In the genomic region with DNA sequence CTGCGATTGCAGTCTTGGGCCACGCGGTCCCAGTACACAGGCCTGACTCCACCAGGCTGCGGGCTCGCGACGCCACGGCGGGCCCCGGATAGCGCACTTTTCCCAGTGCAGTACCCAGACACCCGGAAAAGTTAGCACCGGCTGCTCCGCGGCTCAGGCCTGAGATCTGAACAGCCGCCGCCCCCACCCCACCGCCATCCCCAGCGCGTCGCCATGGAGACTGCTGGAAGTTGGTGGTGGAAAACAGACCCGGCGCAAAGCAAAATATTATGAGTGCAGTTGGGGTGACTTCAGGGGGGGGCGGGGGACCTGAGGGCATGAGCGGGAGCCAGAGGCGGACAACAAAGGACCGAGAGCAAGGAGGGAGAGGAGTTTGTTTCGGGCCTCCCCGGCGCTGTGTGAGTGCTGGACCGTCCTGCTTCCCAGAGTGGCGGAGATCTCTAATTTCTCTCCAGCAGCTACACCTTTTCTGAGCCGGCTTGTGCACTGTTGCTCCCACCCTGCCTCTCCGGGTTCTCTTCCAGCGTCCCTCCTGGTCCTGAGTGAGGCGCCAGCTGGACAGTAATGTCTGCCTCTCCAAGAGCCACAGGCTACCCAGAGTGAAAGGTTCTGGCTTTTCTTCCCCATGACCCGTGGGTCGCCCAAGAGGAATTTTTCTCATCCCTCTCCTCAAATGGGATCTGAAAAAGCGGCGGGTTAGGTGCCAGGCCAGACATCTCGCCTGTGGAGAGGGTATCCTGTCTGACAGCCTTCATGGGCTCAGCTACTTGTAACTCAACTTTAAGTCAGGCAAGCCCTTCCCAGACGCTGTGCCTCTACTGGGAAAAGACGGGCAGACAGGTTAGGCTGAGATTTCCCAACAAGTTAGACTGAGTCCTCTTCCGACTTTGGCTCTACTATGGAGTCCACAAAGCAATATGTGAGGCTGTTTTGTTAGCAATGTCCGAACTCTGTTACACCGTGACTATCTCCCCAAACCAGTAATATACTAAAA, we compare ENCODE assay signal across 8 mouse cellular contexts. TPM values are rescaled to one million over a fixed set of nuclear protein-coding genes. Genes with fewer than 3 reads are reported as not detected.
DNase-seq lines count a peak whose midpoint lies in the region; ATAC-seq and TF ChIP-seq lines count a peak whose summit lies in the region.

No protein-coding gene starts in this region.

- no peak for TF ChIP-seq CTCF in thymus, adult 2 months (IDR thresholded peaks at IDR 0.05; ENCODE audit: borderline replicate concordance, control insufficient read depth, extremely low read depth, insufficient read depth, low read length, poor library complexity)

- no peaks in the 10 kb centered on the region for H3K36me3 ChIP-seq in heart, embryonic 15.5 days
- no peaks in the 10 kb centered on the region; the same call in 1 of the 2 replicates for H3K36me3 ChIP-seq in forebrain, embryonic 12.5 days (replicated peaks)
- no peaks in the 10 kb centered on the region for H3K36me3 ChIP-seq in liver, embryonic 13.5 days
- no peaks in the 10 kb centered on the region for H3K36me3 ChIP-seq in thymus, adult 2 months (ENCODE audit: control insufficient read depth, insufficient read depth, low read length)

- H3K9ac ChIP-seq in heart, embryonic 15.5 days, result no peak overlapping the region
- H3K9ac ChIP-seq in forebrain, embryonic 12.5 days, result peak overlapping the region; percentile 73
- H3K9ac ChIP-seq in liver, embryonic 13.5 days, result no peak overlapping the region

- H3K27me3 ChIP-seq in heart, embryonic 15.5 days, result peaks cover 97% of the 10 kb centered on the region
- H3K27me3 ChIP-seq in forebrain, embryonic 12.5 days, result peaks cover 64% of the 10 kb centered on the region
- peaks cover 93% of the 10 kb centered on the region for H3K27me3 ChIP-seq in liver, embryonic 13.5 days
- H3K27me3 ChIP-seq in thymus, adult 2 months (ENCODE audit: control insufficient read depth, insufficient read depth, low read length), result peaks cover 17% of the 10 kb centered on the region; the same call in 1 of the 2 replicates

- no peak for ATAC-seq in heart, embryonic 15.5 days (replicated peaks; ENCODE audit: insufficient number of reproducible peaks, insufficient read depth, low FRiP score, low read depth)
- peak; percentile 51 for ATAC-seq in forebrain, embryonic 12.5 days (ENCODE audit: low FRiP score)
- no peak for ATAC-seq in liver, embryonic 13.5 days (ENCODE audit: low read depth)

- H3K9me3 ChIP-seq in heart, embryonic 15.5 days (replicated peaks), result no peaks in the 10 kb centered on the region
- H3K9me3 ChIP-seq in forebrain, embryonic 12.5 days, result no peaks in the 10 kb centered on the region
- no peaks in the 10 kb centered on the region for H3K9me3 ChIP-seq in liver, embryonic 13.5 days (replicated peaks)

- DNase-seq in heart, adult 9 months (ENCODE audit: low spot score in 2 of 2), result no peak
- DNase-seq in MN1 (ENCODE audit: low spot score), result peak; percentile 26
- no peak for DNase-seq in liver, embryonic 13.5 days
- no peak for DNase-seq in urinary bladder, postnatal 14 days (ENCODE audit: low spot score)
- no peak for DNase-seq in thymus, adult 2 months
- no peak for DNase-seq in adrenal gland, postnatal 25 days

- no peak overlapping the region for H3K27ac ChIP-seq in heart, embryonic 15.5 days
- H3K27ac ChIP-seq in forebrain, embryonic 12.5 days, result peak overlapping the region; percentile 67
- H3K27ac ChIP-seq in liver, embryonic 13.5 days, result no peak overlapping the region
- H3K27ac ChIP-seq in thymus, adult 2 months (ENCODE audit: control insufficient read depth, insufficient read depth, low read length), result no peak overlapping the region

- TF ChIP-seq POLR2A in thymus, adult 2 months (IDR thresholded peaks at IDR 0.05; ENCODE audit: control insufficient read depth, extremely low read depth, insufficient read depth, low read length, poor library complexity), result no peak

- WGBS in heart, embryonic 15.5 days, result 5% methylated on average over 46 of the region's 46 CpGs
- WGBS in forebrain, embryonic 12.5 days, result 6% methylated on average over 46 of the region's 46 CpGs
- 7% methylated on average over 46 of the region's 46 CpGs for WGBS in liver, embryonic 13.5 days (ENCODE audit: insufficient replicate concordance)
- 18% methylated on average over 46 of the region's 46 CpGs for WGBS in thymus, adult 2 months

- peak overlapping the region; percentile 66 for H3K4me2 ChIP-seq in heart, embryonic 15.5 days
- peak overlapping the region; percentile 67 for H3K4me2 ChIP-seq in forebrain, embryonic 12.5 days
- H3K4me2 ChIP-seq in liver, embryonic 13.5 days, result peak overlapping the region; percentile 14; the same call in 1 of the 2 replicates

- peaks cover 40% of the 10 kb centered on the region for H3K4me1 ChIP-seq in heart, embryonic 15.5 days (replicated peaks)
- H3K4me1 ChIP-seq in forebrain, embryonic 12.5 days, result peaks cover 71% of the 10 kb centered on the region
- H3K4me1 ChIP-seq in liver, embryonic 13.5 days (replicated peaks), result peaks cover 13% of the 10 kb centered on the region; the same call in 1 of the 2 replicates
- H3K4me1 ChIP-seq in thymus, adult 2 months (replicated peaks; ENCODE audit: control insufficient read depth, insufficient read depth, low read length), result 0 out of 2 replicates have a peak, but pooled peaks cover 5% of the 10 kb centered on the region

- H3K4me3 ChIP-seq in heart, embryonic 15.5 days, result peak overlapping the region; percentile 37
- H3K4me3 ChIP-seq in forebrain, embryonic 12.5 days (replicated peaks), result peak overlapping the region; percentile 55
- no peak overlapping the region for H3K4me3 ChIP-seq in liver, embryonic 13.5 days (replicated peaks)
- H3K4me3 ChIP-seq in thymus, adult 2 months (ENCODE audit: control insufficient read depth, insufficient read depth, low read length), result no peak overlapping the region

RNA-seq across cellular contexts. Expression of a gene that starts 4.6 kb away (rescaled TPM):
- polyA plus RNA-seq in heart, embryonic 15.5 days (2015; fragmentation: Nextera tagmentation; extraction: Ambion mirVana), result 0.04 TPM in 1 of 2 replicates, not detected in the other
- 24.8 and 26.5 TPM in 2 replicates for polyA plus RNA-seq in forebrain, embryonic 12.5 days (2016; fragmentation: Nextera tagmentation; extraction: Ambion mirVana)
- not detected in 2 replicates for polyA plus RNA-seq in liver, embryonic 13.5 days (2015; fragmentation: Nextera tagmentation; extraction: Ambion mirVana)
- polyA plus RNA-seq in thymus, adult 2 months (2012; rRNA removed), result 0.04 and 0.12 TPM in 2 replicates
- not detected in 2 replicates for total RNA-seq in adrenal gland, postnatal 25 days (2021)

Comparison
In these comparisons a context has a peak if more than half of its experiments do, and no peak if none do; other contexts are left out.
1. H3K4me2 ChIP-seq: peak in every context shown above with its lines; median percentile 67 in forebrain, embryonic 12.5 days; 66 in heart, embryonic 15.5 days; 14 in liver, embryonic 13.5 days.
2. H3K4me3 ChIP-seq: peak in heart, embryonic 15.5 days (single experiment) and forebrain, embryonic 12.5 days (single experiment); none in liver, embryonic 13.5 days (single experiment) and thymus, adult 2 months (single experiment).
3. RNA of a gene that starts 4.6 kb away (polyA plus RNA-seq): 24.8 to 26.5 TPM in forebrain, embryonic 12.5 days; 0.04 to 0.12 TPM in thymus, adult 2 months, not detected in liver, embryonic 13.5 days and 0.04 TPM in heart, embryonic 15.5 days; every median in the first group is over 10 times any median in the second.